Mouse (Mus musculus) kidney, postnatal 14 days (tissue): ENCODE data around the gene Cmpk2.
"Not testable (repeated sequence)": the region's sequence is repeated elsewhere in the genome, so short reads cannot be mapped to it uniquely, and the experiment has no call there.

ENCODE experiments used
- DNase-seq: peaks from one replicate; pipeline ENCODE4 v3.0.0; 2022; ENCODE audit warnings: mixed read lengths

Cmpk2 gene

DNA sequence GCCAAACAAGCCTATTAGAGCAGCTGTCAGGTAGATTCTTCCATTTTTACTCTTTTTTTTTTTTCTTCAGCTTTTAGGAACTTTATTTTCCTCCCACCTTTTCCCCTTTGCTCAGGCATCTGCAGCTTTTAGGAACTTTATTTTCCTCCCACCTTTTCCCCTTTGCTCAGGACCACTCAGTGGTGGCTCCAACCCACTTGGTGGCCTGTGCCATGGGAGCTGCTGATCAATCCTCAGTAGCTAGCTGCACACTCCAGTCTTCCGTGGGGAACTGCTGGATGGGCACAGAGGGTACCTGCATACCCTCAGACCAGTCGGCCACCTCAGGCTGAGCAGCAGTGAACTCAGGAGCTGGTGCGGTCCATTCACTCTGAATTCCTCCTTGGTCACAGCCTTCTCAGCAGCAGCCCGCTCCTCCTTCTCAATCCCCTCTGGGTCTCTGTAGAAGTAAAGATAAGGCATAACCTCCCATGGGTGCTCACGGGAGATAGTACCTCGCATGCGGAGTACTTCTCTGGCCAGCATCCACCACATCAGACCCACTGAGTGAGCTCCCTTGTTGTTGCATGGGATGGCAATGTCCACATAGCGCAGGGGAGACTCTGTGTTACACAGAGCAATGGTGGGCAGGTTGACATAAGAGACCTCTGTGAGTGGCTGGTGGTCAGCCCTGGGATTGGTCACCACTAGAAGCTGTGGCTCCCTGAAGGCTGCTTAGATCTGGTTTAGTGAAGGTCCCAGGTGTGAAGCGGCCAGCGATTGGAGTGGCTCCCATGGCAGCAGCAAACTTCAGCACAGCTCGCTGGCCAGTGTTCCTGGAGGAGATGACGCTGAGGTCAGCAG, 17.0 kb downstream of the Cmpk2 start:
- not testable (repeated sequence) for DNase-seq

GRCm38 (mm10) chr12:26487874-26488616, 19.0 kb downstream of the Cmpk2 start:
- DNase-seq = peak; percentile 64

GRCm38 (mm10) chr12:26488617-26489274, 19.7 kb downstream of the Cmpk2 start:
- DNase-seq = peak; percentile 30

DNA sequence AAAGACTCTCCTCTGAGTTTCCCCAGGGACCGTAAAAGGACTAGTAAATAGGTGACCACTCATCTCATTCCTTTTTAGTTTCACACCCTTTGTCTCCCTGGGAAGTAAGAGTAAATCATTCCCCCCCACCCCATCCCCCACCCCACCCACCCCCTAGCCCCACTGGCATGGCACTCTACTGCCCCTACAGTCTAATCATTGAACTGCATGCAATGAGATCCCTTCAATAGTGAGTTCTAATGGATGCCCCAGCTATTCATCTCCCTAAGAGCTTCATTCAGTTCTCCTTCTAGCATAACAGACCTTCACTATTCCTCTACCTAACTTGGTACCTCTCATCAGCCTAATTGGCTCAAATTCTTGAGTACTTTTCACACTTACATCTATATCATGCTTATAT, 20.9 kb downstream of the Cmpk2 start:
- DNase-seq = no peak

- no peak for DNase-seq
Observed at GRCm38 (mm10) chr12:26501042-26501441, 32.0 kb downstream of the Cmpk2 start.

GRCm38 (mm10) chr12:26510971-26511370, 42.0 kb downstream of the Cmpk2 start:
- DNase-seq = no peak

- DNase-seq = no peak
Observed at GRCm38 (mm10) chr12:26518206-26518605, 49.2 kb downstream of the Cmpk2 start.

DNA sequence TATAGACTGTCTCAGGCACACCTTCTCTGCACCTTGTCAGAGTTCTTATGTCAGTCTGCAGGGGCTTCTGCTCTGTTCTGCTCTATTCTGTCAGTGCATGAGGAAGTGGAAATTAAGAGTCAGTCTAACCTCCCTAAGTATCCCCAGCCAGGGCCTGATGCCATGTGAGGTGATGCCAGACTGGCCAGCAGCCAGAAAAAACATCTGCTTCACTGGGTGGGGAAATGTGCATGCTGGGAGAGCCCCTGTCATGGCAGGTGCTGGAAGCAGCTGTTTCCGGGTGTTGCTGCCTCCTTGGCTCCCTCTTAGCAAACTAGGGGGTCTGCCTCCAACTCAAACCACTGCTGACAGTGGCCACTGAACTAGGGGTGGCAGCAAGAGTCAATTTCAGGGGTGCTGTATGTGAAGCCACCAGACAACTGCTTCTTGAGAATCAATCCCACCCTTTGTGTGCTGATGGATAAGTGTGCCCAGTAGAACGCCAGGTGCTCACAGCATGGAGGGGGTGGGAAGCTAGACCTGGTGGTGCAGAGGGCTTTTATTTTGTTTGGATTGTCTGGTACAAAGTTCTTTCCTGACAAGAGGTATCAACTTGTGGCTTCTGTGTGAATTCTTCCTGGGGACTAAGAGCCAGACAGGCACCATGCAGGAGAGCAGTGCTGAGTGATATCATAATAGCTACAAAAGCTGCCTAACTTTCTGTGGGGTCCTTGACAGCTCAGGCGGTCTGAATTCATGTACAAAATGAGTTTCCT, 56.1 kb downstream of the Cmpk2 start:
- DNase-seq = peak; percentile 74

- DNase-seq = no peak
Observed at GRCm38 (mm10) chr12:26525698-26526026, 56.7 kb downstream of the Cmpk2 start.
